Mouse (Mus musculus) midbrain, embryonic 10.5 days (tissue): Measurements from ENCODE around the gene Tpsb2. TPM values are rescaled to one million over a fixed set of nuclear protein-coding genes. Genes with fewer than 3 reads are reported as not detected.
A peak's percentile ranks its signal among the peaks of the same experiment; 100 is the strongest.

Experiments
- DNase-seq: peaks from one replicate; pipeline ENCODE4 v3.0.0-alpha.2; 2017; ENCODE audit warnings: low spot score
- H3K27ac ChIP-seq: fragments of 300-500 bp; sonication (generic); replicated peaks from 2 replicates; pipeline ENCODE4 v1.5.1; 2016; ENCODE audit warnings: mild to moderate bottlenecking
- H3K27me3 ChIP-seq: fragments of 300-500 bp; sonication (generic); 2 replicates; pipeline ENCODE4 v1.6.1; 2016; ENCODE audit warnings: low read depth, mild to moderate bottlenecking; ENCODE audit not compliant: poor library complexity, severe bottlenecking
- H3K36me3 ChIP-seq: fragments of 300-500 bp; sonication (generic); 2 replicates; pipeline ENCODE4 v1.6.1; 2016; ENCODE audit warnings: mild to moderate bottlenecking, moderate library complexity
- H3K4me1 ChIP-seq: fragments of 300-500 bp; sonication (generic); 2 replicates; pipeline ENCODE4 v1.6.1; 2016
- H3K4me3 ChIP-seq: fragments of 300-500 bp; sonication (generic); 2 replicates; pipeline ENCODE4 v1.5.1; 2016; ENCODE audit warnings: mild to moderate bottlenecking, moderate library complexity
- H3K9me3 ChIP-seq: fragments of 300-500 bp; sonication (generic); replicated peaks from 2 replicates; pipeline ENCODE4 v1.6.1; 2016; ENCODE audit warnings: mild to moderate bottlenecking
- WGBS: fragments of 180-500 bp; shearing (Covaris S2); methylation state at CpG from one replicate; pipeline ENCODE4 v1.1.7; 2016; 5-methylcytosine and 5-hydroxymethylcytosine counted together
- polyA plus RNA-seq: library from polyadenylated mRNA; unstranded; fragments of >200 nt; fragmentation: Nextera tagmentation; extraction: Ambion mirVana; gene quantifications from 2 replicates; pipeline ENCODE4 v1.2.1, GENCODE M21; 2016

Gene Tpsb2
- polyA plus RNA-seq, 1 experiment from 2014 or later: not detected

DNA sequence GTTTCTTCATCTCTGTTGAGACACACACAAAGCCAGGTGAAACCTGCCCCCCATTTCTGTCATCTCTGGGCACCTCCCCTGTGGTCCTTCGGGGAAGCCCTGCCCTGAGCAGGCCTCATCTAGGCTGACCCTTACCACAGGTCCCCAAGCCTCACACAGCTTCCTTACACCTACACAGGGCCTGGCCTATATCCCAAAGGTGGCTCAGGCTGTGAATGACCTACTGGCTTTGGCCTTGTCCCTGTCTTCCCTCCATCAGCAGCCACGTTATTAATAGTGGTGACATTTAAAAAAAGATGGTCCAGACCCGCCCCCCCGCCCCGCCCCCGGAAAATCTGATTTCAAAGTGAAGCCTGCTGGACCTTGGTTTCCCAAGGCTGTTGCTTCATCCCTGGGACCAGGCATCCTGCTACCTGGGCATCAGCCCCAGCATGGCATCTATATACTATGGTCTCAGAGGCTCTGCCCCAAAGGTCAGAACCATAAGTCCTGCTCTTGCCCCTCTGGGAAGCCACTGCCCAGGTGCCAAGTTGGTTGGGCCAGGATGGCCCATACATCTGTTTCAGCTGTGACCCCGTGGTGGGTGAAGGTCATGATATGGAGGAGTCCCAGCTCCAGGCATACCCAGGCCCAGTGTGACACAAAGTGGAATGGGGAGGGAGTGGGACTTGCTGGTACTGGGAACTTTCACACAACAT lies 42.3 kb downstream of the Tpsb2 start:
- Histone ChIP-seq H3K36me3 (no peaks in the 10 kb centered on the region), H3K27ac (no peak overlapping the region), H3K9me3 (no peaks in the 10 kb centered on the region), H3K4me1 (peaks cover 75% of the 10 kb centered on the region), H3K27me3 (peaks cover 24% of the 10 kb centered on the region), H3K4me3 (no peak overlapping the region)
- DNase-seq: no peak
- 79% methylated on average over 7 of the region's 7 CpGs for WGBS

DNA sequence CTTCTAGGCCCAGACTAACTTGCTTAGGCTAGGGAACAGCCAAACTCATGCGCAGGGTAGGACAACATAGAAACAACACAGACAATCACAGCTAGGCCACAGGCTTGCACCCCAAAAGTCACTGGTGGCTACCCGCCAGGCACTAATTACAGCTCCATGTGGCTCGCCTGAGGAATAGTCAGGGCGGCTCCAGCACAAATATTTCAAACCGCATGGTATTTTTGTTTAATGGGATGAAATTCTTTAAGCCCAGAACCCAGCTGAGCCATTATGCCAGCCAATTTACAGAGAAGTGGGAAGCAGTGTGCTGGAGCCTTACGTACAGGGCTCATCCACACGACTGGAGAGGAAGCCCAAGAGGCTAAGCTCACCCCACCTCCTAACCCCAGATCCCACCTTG lies 43.5 kb downstream of the Tpsb2 start:
- Histone ChIP-seq H3K27me3 (peaks cover 12% of the 10 kb centered on the region; the same call in 1 of the 2 replicates), H3K9me3 (no peaks in the 10 kb centered on the region), H3K4me3 (no peak overlapping the region), H3K27ac (peak overlapping the region; percentile 52; the same call in 1 of the 2 replicates), H3K36me3 (no peaks in the 10 kb centered on the region), H3K4me1 (peaks cover 74% of the 10 kb centered on the region)
- no peak for DNase-seq
- 76% methylated on average over 7 of the region's 7 CpGs for WGBS

DNA sequence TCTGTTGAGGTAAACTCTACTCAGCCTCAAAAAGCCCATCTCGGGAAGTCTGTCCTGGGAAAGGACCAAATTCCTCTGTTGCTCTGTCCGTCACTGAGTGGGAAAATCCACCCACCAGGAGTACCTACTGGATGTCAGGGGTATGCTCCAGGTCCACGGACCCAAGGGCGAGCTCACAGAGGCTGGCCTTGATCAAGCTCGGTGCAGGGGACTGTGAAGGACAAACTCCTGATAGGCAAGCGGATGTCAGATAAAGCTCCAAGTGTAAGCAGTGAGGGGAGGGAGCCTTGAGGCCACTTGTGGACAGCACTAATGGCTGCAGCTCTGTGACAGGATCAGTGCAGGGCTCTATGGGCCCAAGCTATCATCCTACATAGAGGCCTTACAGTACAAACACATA lies 44.1 kb downstream of the Tpsb2 start:
- no peak for DNase-seq
- WGBS: 82% methylated on average over 6 of the region's 6 CpGs
- no peak overlapping the region for H3K4me3 ChIP-seq
- 0 out of 2 replicates have a peak overlapping the region, but pooled peaks have one; percentile 52 for H3K27ac ChIP-seq
- H3K9me3 ChIP-seq: no peaks in the 10 kb centered on the region
- peaks cover 74% of the 10 kb centered on the region for H3K4me1 ChIP-seq
- H3K36me3 ChIP-seq: no peaks in the 10 kb centered on the region
- H3K27me3 ChIP-seq: 0 out of 2 replicates have a peak, but pooled peaks cover 6% of the 10 kb centered on the region

DNA sequence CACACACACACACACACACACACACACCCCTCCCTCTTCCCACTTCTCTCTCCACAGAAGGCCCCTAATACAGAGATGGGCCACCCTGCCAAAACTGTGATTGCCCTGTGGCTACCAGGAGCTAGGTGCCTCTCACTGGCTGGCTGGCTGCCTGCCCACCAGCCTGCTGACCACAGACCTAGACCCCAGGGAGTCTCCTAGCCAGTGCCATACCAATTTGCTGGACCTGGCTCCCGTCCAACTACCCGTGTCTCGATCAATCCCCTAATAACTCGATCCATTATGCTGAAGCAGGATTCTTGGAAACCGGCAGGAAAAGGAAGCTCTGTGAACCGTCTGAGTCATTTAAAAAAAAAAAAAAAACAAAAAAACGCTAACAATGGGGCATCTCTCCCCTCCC lies 44.7 kb downstream of the Tpsb2 start:
- WGBS: 68% methylated on average over 7 of the region's 7 CpGs
- Histone ChIP-seq H3K9me3 (no peaks in the 10 kb centered on the region), H3K4me1 (peaks cover 74% of the 10 kb centered on the region), H3K27ac (no peak overlapping the region), H3K27me3 (0 out of 2 replicates have a peak, but pooled peaks cover 5% of the 10 kb centered on the region), H3K36me3 (no peaks in the 10 kb centered on the region), H3K4me3 (no peak overlapping the region)
- no peak for DNase-seq

DNA sequence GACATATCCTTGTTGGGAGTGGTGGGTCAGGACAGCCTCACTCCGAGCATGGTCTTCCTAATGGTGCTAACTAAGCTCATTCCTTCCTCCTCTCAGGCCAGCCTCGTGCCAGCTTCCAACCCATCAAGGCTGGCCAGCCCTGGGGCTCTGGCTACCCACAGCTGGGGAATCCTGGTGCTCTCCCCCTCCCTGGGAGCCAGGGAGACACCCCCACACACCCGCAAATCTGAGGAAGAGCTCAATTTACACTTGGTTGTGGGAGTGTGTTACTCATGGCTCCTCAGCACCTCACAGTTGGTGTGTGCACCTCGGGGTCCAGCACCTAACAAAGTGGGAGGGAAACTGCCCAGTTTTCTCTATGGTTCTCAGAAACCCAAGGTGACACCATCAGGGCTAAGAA lies 45.1 kb downstream of the Tpsb2 start:
- Histone ChIP-seq H3K27ac (0 out of 2 replicates have a peak overlapping the region, but pooled peaks have one; percentile 42), H3K4me1 (peaks cover 74% of the 10 kb centered on the region), H3K36me3 (no peaks in the 10 kb centered on the region), H3K4me3 (no peak overlapping the region), H3K9me3 (no peaks in the 10 kb centered on the region), H3K27me3 (0 out of 2 replicates have a peak, but pooled peaks cover 5% of the 10 kb centered on the region)
- WGBS: 73% methylated on average over 4 of the region's 4 CpGs
- DNase-seq: no peak

DNA sequence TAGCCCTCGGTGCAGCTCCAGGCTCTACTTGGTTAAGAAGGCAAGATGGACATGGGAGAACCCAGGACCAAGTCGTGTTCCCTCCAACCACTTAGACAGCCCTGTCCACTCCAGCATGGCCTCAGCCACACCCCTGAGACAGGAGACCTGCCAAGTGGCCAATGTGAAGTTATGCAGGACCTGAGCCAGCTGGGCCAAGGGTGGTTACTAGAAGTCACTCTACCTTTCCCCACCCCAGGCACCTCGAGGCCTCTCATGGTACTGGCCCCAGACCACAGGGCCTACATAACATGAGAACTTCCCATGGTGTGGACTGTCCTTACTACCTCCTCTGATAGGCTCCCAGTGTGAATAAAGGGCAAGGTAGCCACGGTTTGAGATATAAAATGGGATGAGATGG lies 48.1 kb downstream of the Tpsb2 start:
- Histone ChIP-seq H3K36me3 (no peaks in the 10 kb centered on the region), H3K9me3 (no peaks in the 10 kb centered on the region), H3K27me3 (no peaks in the 10 kb centered on the region), H3K4me3 (no peak overlapping the region), H3K27ac (peak overlapping the region; percentile 90; the same call in 1 of the 2 replicates), H3K4me1 (peaks cover 79% of the 10 kb centered on the region)
- 81% methylated on average over 4 of the region's 4 CpGs for WGBS
- DNase-seq: no peak

- Histone ChIP-seq H3K4me1 (peaks cover 79% of the 10 kb centered on the region), H3K4me3 (peak overlapping the region; percentile 32; the same call in 1 of the 2 replicates)
- no peak for DNase-seq
Observed at GRCm38 (mm10) chr17:25414917-25415316, 48.8 kb downstream of the Tpsb2 start.

GRCm38 (mm10) chr17:25415421-25415913 lies 49.4 kb downstream of the Tpsb2 start:
- Histone ChIP-seq H3K27me3 (no peaks in the 10 kb centered on the region), H3K4me1 (peaks cover 79% of the 10 kb centered on the region), H3K4me3 (peak overlapping the region; percentile 32), H3K27ac (peak overlapping the region; percentile 90), H3K36me3 (no peaks in the 10 kb centered on the region), H3K9me3 (no peaks in the 10 kb centered on the region)
- peak; percentile 57 for DNase-seq
- 5% methylated on average over 6 of the region's 6 CpGs for WGBS

More at GRCm38 (mm10) chr17:25414917-25415316, 48.8 kb downstream of the Tpsb2 start:
- Histone ChIP-seq H3K27ac (peak overlapping the region; percentile 90), H3K36me3 (no peaks in the 10 kb centered on the region), H3K9me3 (no peaks in the 10 kb centered on the region), H3K27me3 (no peaks in the 10 kb centered on the region)
- WGBS: 47% methylated on average over 3 of the region's 3 CpGs

- WGBS: 13% methylated on average over 3 of the region's 3 CpGs
- no peaks in the 10 kb centered on the region; the same call in 1 of the 2 replicates for H3K27me3 ChIP-seq
- peak; percentile 36 for DNase-seq
- H3K4me1 ChIP-seq: peaks cover 78% of the 10 kb centered on the region
- peak overlapping the region; percentile 29 for H3K4me3 ChIP-seq
- H3K27ac ChIP-seq: peak overlapping the region; percentile 90
- H3K9me3 ChIP-seq: no peaks in the 10 kb centered on the region
- no peaks in the 10 kb centered on the region for H3K36me3 ChIP-seq
Observed at GRCm38 (mm10) chr17:25416219-25416618, 50.1 kb downstream of the Tpsb2 start.

- Histone ChIP-seq H3K4me1 (peaks cover 78% of the 10 kb centered on the region), H3K27me3 (peaks cover 7% of the 10 kb centered on the region), H3K36me3 (peaks cover 3% of the 10 kb centered on the region; the same call in 1 of the 2 replicates), H3K9me3 (no peaks in the 10 kb centered on the region), H3K27ac (peak overlapping the region; percentile 84), H3K4me3 (no peak overlapping the region)
- no peak for DNase-seq
- WGBS: 77% methylated on average over 6 of the region's 6 CpGs
Observed at GRCm38 (mm10) chr17:25417990-25418389, 51.9 kb downstream of the Tpsb2 start.

Other genes starting within 250 kb of the Tpsb2 start
- not detected in 2 replicates for gene Ptx4, start 245.5 kb upstream of the Tpsb2 start, polyA plus RNA-seq
- gene Clcn7, start 232.9 kb upstream of the Tpsb2 start, polyA plus RNA-seq: 23.1 and 26.4 TPM in 2 replicates
- gene Ccdc154, start 203.8 kb upstream of the Tpsb2 start, polyA plus RNA-seq: not detected in 2 replicates
- not detected in 2 replicates for gene Gm38655, start 190.8 kb upstream of the Tpsb2 start, polyA plus RNA-seq
- gene BC003965, start 181.8 kb upstream of the Tpsb2 start, polyA plus RNA-seq: 37.3 and 37.7 TPM in 2 replicates
- 8.4 and 9.7 TPM in 2 replicates for gene Unkl, start 177.9 kb upstream of the Tpsb2 start, polyA plus RNA-seq
- 67.0 and 75.3 TPM in 2 replicates for gene Gnptg, start 126.2 kb upstream of the Tpsb2 start, polyA plus RNA-seq
- gene Tsr3, start 126.1 kb upstream of the Tpsb2 start, polyA plus RNA-seq: 74.6 and 80.4 TPM in 2 replicates
- 2.3 and 2.4 TPM in 2 replicates for gene Baiap3, start 109.9 kb upstream of the Tpsb2 start, polyA plus RNA-seq
- 879 and 915 TPM in 2 replicates for gene Ube2i, start 91.7 kb upstream of the Tpsb2 start, polyA plus RNA-seq
- not detected in 2 replicates for gene Prss34, start 67.9 kb upstream of the Tpsb2 start, polyA plus RNA-seq
- not detected in 2 replicates for gene Prss28, start 57.7 kb upstream of the Tpsb2 start, polyA plus RNA-seq
- gene Prss29, start 47.7 kb upstream of the Tpsb2 start, polyA plus RNA-seq: not detected in 2 replicates
- gene Tpsab1, start 20.7 kb upstream of the Tpsb2 start, polyA plus RNA-seq: not detected in 2 replicates
- gene Tpsg1, start 3.0 kb downstream of the Tpsb2 start, polyA plus RNA-seq: not detected in 2 replicates
- gene Cacna1h, start 67.5 kb downstream of the Tpsb2 start, polyA plus RNA-seq: 2.1 and 3.6 TPM in 2 replicates
- gene Tekt4, start 88.3 kb downstream of the Tpsb2 start, polyA plus RNA-seq: 0.17 and 0.38 TPM in 2 replicates
- not detected in 2 replicates for gene Sstr5, start 131.0 kb downstream of the Tpsb2 start, polyA plus RNA-seq
- gene Sox8, start 204.4 kb downstream of the Tpsb2 start, polyA plus RNA-seq: 2.4 and 3.3 TPM in 2 replicates
- gene Lmf1, start 212.8 kb downstream of the Tpsb2 start, polyA plus RNA-seq: 22.3 and 22.6 TPM in 2 replicates